ENCODE assay signal across 20 mouse cellular contexts in genomic region chr15:49501821-49502220, GRCm38 (mm10).
DNase-seq lines count a peak whose midpoint lies in the region; ATAC-seq and TF ChIP-seq lines count a peak whose summit lies in the region.
"Had no signal": no experiment of that assay in that cellular context is flagged by ENCODE, and none has a peak within 500 bp of the region (broad histone marks: within the 10 kb centered on the region; RNA-seq: fewer than 3 reads in every experiment).

No protein-coding gene starts in this region.

- ATAC-seq in hindbrain, postnatal 0 days = no peak
- ATAC-seq in hindbrain, embryonic 11.5 days (ENCODE audit: low FRiP score) = no peak
- ATAC-seq in midbrain, postnatal 0 days (ENCODE audit: low FRiP score) = no peak
- ATAC-seq: activated CD4-positive, CD25-positive, alpha-beta regulatory T cell, adult 4 months; forebrain, embryonic 13.5 days; hindbrain, embryonic 16.5 days; Patski had no signal

- no peaks in the 10 kb centered on the region for H3K36me3 ChIP-seq in hindbrain, postnatal 0 days (ENCODE audit: insufficient read depth, low read length)
- no peaks in the 10 kb centered on the region for H3K36me3 ChIP-seq in hindbrain, embryonic 11.5 days (ENCODE audit: control insufficient read depth, insufficient read depth, low read length)
- H3K36me3 ChIP-seq in midbrain, postnatal 0 days (ENCODE audit: insufficient read depth, low read length) = no peaks in the 10 kb centered on the region
- no peaks in the 10 kb centered on the region for H3K36me3 ChIP-seq in midbrain, embryonic 10.5 days
- H3K36me3 ChIP-seq: embryonic facial prominence, embryonic 13.5 days; heart, embryonic 13.5 days; hindbrain, embryonic 12.5 days had no signal

- H3K27ac ChIP-seq in hindbrain, postnatal 0 days = no peak overlapping the region
- H3K27ac ChIP-seq in hindbrain, embryonic 11.5 days (ENCODE audit: low read depth, low read length) = no peak overlapping the region
- H3K27ac ChIP-seq in midbrain, postnatal 0 days (ENCODE audit: low read depth, low read length) = no peak overlapping the region
- H3K27ac ChIP-seq in midbrain, embryonic 10.5 days (replicated peaks) = no peak overlapping the region
- H3K27ac ChIP-seq: embryonic facial prominence, embryonic 13.5 days; forebrain, embryonic 13.5 days; heart, embryonic 13.5 days; hindbrain, embryonic 12.5 days had no signal

- H3K4me1 ChIP-seq in hindbrain, postnatal 0 days (ENCODE audit: insufficient read depth, low read length) = no peaks in the 10 kb centered on the region
- no peaks in the 10 kb centered on the region for H3K4me1 ChIP-seq in hindbrain, embryonic 11.5 days (replicated peaks; ENCODE audit: control insufficient read depth, insufficient read depth, low read length)
- no peaks in the 10 kb centered on the region for H3K4me1 ChIP-seq in midbrain, postnatal 0 days (ENCODE audit: insufficient read depth, low read length)
- no peaks in the 10 kb centered on the region for H3K4me1 ChIP-seq in midbrain, embryonic 10.5 days
- H3K4me1 ChIP-seq: embryonic facial prominence, embryonic 13.5 days; forebrain, embryonic 13.5 days; heart, embryonic 13.5 days; hindbrain, embryonic 12.5 days had no signal

- no peak overlapping the region for H3K4me3 ChIP-seq in hindbrain, postnatal 0 days (ENCODE audit: low read length)
- H3K4me3 ChIP-seq in hindbrain, embryonic 11.5 days (ENCODE audit: low read depth, low read length) = no peak overlapping the region
- H3K4me3 ChIP-seq in midbrain, postnatal 0 days (ENCODE audit: low read depth, low read length) = no peak overlapping the region
- H3K4me3 ChIP-seq in midbrain, embryonic 10.5 days = no peak overlapping the region
- H3K4me3 ChIP-seq: embryonic facial prominence, embryonic 13.5 days; forebrain, embryonic 13.5 days; heart, embryonic 13.5 days; hindbrain, embryonic 12.5 days had no signal

- TF ChIP-seq CTCF in hindbrain, postnatal 0 days (IDR thresholded peaks at IDR 0.05; ENCODE audit: low read depth) = no peak
- no peak for TF ChIP-seq CTCF in midbrain, postnatal 0 days (IDR thresholded peaks at IDR 0.05)

- H3K27me3 ChIP-seq in hindbrain, postnatal 0 days (ENCODE audit: insufficient read depth, low read length) = no peaks in the 10 kb centered on the region
- H3K27me3 ChIP-seq in hindbrain, embryonic 11.5 days (ENCODE audit: control insufficient read depth, insufficient read depth, low read length) = no peaks in the 10 kb centered on the region
- H3K27me3 ChIP-seq in midbrain, postnatal 0 days (ENCODE audit: insufficient read depth, low read length) = no peaks in the 10 kb centered on the region
- no peaks in the 10 kb centered on the region for H3K27me3 ChIP-seq in midbrain, embryonic 10.5 days (ENCODE audit: low read depth, poor library complexity, severe bottlenecking)
- H3K27me3 ChIP-seq: CH12.LX; embryonic facial prominence, embryonic 13.5 days; forebrain, embryonic 13.5 days; heart, embryonic 13.5 days; hindbrain, embryonic 12.5 days; Patski had no signal

- H3K9me3 ChIP-seq in hindbrain, postnatal 0 days (ENCODE audit: low read length) = no peaks in the 10 kb centered on the region
- H3K9me3 ChIP-seq in hindbrain, embryonic 11.5 days (ENCODE audit: control insufficient read depth, low read length) = no peaks in the 10 kb centered on the region
- no peaks in the 10 kb centered on the region for H3K9me3 ChIP-seq in midbrain, postnatal 0 days (ENCODE audit: low read length)
- H3K9me3 ChIP-seq in midbrain, embryonic 10.5 days (replicated peaks) = no peaks in the 10 kb centered on the region
- H3K9me3 ChIP-seq: embryonic facial prominence, embryonic 13.5 days; forebrain, embryonic 13.5 days; heart, embryonic 13.5 days; hindbrain, embryonic 12.5 days had no signal

- H3K9ac ChIP-seq in hindbrain, postnatal 0 days (replicated peaks; ENCODE audit: low read length) = no peak overlapping the region
- H3K9ac ChIP-seq in hindbrain, embryonic 11.5 days (ENCODE audit: low read depth, low read length) = no peak overlapping the region
- H3K9ac ChIP-seq in midbrain, postnatal 0 days (replicated peaks; ENCODE audit: low read length, poor library complexity, severe bottlenecking) = no peak overlapping the region
- H3K9ac ChIP-seq: embryonic facial prominence, embryonic 13.5 days; forebrain, embryonic 13.5 days; heart, embryonic 13.5 days; hindbrain, embryonic 12.5 days had no signal

- peak; percentile 14 for DNase-seq in cerebellum, adult 9-10 months
- no peak for DNase-seq in cerebellum, adult 8-10 months
- DNase-seq in hindbrain, postnatal 0 days (ENCODE audit: low spot score) = peak; percentile 52
- DNase-seq in hindbrain, embryonic 11.5 days (ENCODE audit: low spot score) = no peak
- peak; percentile 56 for DNase-seq in midbrain, postnatal 0 days (ENCODE audit: low spot score)
- DNase-seq in midbrain, embryonic 10.5 days (ENCODE audit: low spot score) = no peak
- no peak for DNase-seq in urinary bladder, postnatal 36 days (ENCODE audit: low spot score in 2 of 2)
- DNase-seq: adrenal gland, postnatal 14 days; gastrocnemius, postnatal 36 days; heart, adult 11 months; heart, postnatal 36 days; kidney, adult 11 months had no signal

- H3K4me2 ChIP-seq in hindbrain, postnatal 0 days (ENCODE audit: low read depth, low read length) = no peak overlapping the region
- H3K4me2 ChIP-seq in hindbrain, embryonic 11.5 days (replicated peaks; ENCODE audit: low read depth, low read length) = no peak overlapping the region
- H3K4me2 ChIP-seq in midbrain, postnatal 0 days (ENCODE audit: low read depth, low read length, poor library complexity, severe bottlenecking) = no peak overlapping the region
- H3K4me2 ChIP-seq: embryonic facial prominence, embryonic 13.5 days; forebrain, embryonic 13.5 days; heart, embryonic 13.5 days; hindbrain, embryonic 12.5 days had no signal

Comparison
In these comparisons a context has a peak if more than half of its experiments do, and no peak if none do; other contexts are left out.
1. DNase-seq: peak in cerebellum, adult 9-10 months (single experiment), hindbrain, postnatal 0 days (single experiment) and midbrain, postnatal 0 days (single experiment); none in cerebellum, adult 8-10 months (single experiment), hindbrain, embryonic 11.5 days (single experiment), midbrain, embryonic 10.5 days (single experiment) and urinary bladder, postnatal 36 days (0 of 2).